Mouse (Mus musculus): ENCODE measurements around the gene Olfr1395. TPM values are rescaled to one million over a fixed set of nuclear protein-coding genes. Genes with fewer than 3 reads are reported as not detected.

Gene Olfr1395
- not detected in 2 replicates for polyA plus RNA-seq (2015; fragmentation: Nextera tagmentation; extraction: Ambion mirVana)

- WGBS = 85% methylated on average over 6 of the region's 6 CpGs
- Histone ChIP-seq H3K27ac (replicated peaks) (no peak within 1 kb of the TSS), H3K4me3 (ENCODE audit: low read depth, low read length) (no peak within 1 kb of the TSS), H3K9me3 (ENCODE audit: control insufficient read depth, low read length) (no peaks in the 10 kb centered on the region), H3K9ac (ENCODE audit: low read length) (no peak within 1 kb of the TSS), H3K36me3 (ENCODE audit: control insufficient read depth, insufficient read depth, low read length) (no peaks in the 10 kb centered on the region), H3K4me1 (replicated peaks; ENCODE audit: control insufficient read depth, insufficient read depth) (no peaks in the 10 kb centered on the region), H3K27me3 (ENCODE audit: control insufficient read depth, insufficient read depth, low read length) (no peaks in the 10 kb centered on the region), H3K4me2 (replicated peaks; ENCODE audit: low read depth) (no peak within 1 kb of the TSS)
- DNase-seq (ENCODE audit: low spot score) = no peak
- TF ChIP-seq EP300 (optimal IDR thresholded peaks at IDR 0.05) = no peak
- no peak for TF ChIP-seq CTCF (IDR thresholded peaks at IDR 0.05; ENCODE audit: low read depth)
- no peak for ATAC-seq (ENCODE audit: low FRiP score, low TSS enrichment)
Observed at GRCm38 (mm10) chr11:49141974-49142373, at the start of gene Olfr1395. Olfr1395 (plus strand) TSS chr11:49142274.

- ATAC-seq (ENCODE audit: low FRiP score, low TSS enrichment) (no peak), DNase-seq (ENCODE audit: low spot score) (no peak)
- no peaks in the 10 kb centered on the region for H3K9me3 ChIP-seq (ENCODE audit: control insufficient read depth, low read length)
- H3K4me1 ChIP-seq (replicated peaks; ENCODE audit: control insufficient read depth, insufficient read depth) = peaks cover 4% of the 10 kb centered on the region; the same call in 1 of the 2 replicates
- H3K4me3 ChIP-seq (ENCODE audit: low read depth, low read length) = no peak overlapping the region
- no peak overlapping the region for H3K4me2 ChIP-seq (replicated peaks; ENCODE audit: low read depth)
- H3K27ac ChIP-seq (replicated peaks) = no peak overlapping the region
- no peaks in the 10 kb centered on the region for H3K36me3 ChIP-seq (ENCODE audit: control insufficient read depth, insufficient read depth, low read length)
- WGBS = 78% methylated on average over 2 of the region's 2 CpGs
- no peaks in the 10 kb centered on the region for H3K27me3 ChIP-seq (ENCODE audit: control insufficient read depth, insufficient read depth, low read length)
- TF ChIP-seq EP300 (optimal IDR thresholded peaks at IDR 0.05) (no peak), CTCF (IDR thresholded peaks at IDR 0.05; ENCODE audit: low read depth) (no peak)
- no peak overlapping the region for H3K9ac ChIP-seq (ENCODE audit: low read length)
Observed at GRCm38 (mm10) chr11:49092786-49093185, 49.3 kb upstream of the Olfr1395 start.

- no peak for ATAC-seq (ENCODE audit: low FRiP score, low TSS enrichment)
- no peak for DNase-seq (ENCODE audit: low spot score)
- Histone ChIP-seq H3K4me2 (replicated peaks; ENCODE audit: low read depth) (no peak overlapping the region), H3K9ac (ENCODE audit: low read length) (no peak overlapping the region), H3K4me3 (ENCODE audit: low read depth, low read length) (no peak overlapping the region), H3K36me3 (ENCODE audit: control insufficient read depth, insufficient read depth, low read length) (no peaks in the 10 kb centered on the region), H3K9me3 (ENCODE audit: control insufficient read depth, low read length) (no peaks in the 10 kb centered on the region), H3K27me3 (ENCODE audit: control insufficient read depth, insufficient read depth, low read length) (no peaks in the 10 kb centered on the region), H3K4me1 (replicated peaks; ENCODE audit: control insufficient read depth, insufficient read depth) (no peaks in the 10 kb centered on the region), H3K27ac (replicated peaks) (no peak overlapping the region)
- TF ChIP-seq CTCF (IDR thresholded peaks at IDR 0.05; ENCODE audit: low read depth) (no peak), EP300 (optimal IDR thresholded peaks at IDR 0.05) (no peak)
- 76% methylated on average over 6 of the region's 6 CpGs for WGBS
Observed at GRCm38 (mm10) chr11:49093861-49094660, 48.0 kb upstream of the Olfr1395 start.

- no peaks in the 10 kb centered on the region for H3K9me3 ChIP-seq (ENCODE audit: control insufficient read depth, low read length)
- no peaks in the 10 kb centered on the region for H3K27me3 ChIP-seq (ENCODE audit: control insufficient read depth, insufficient read depth, low read length)
- no peak for TF ChIP-seq EP300 (optimal IDR thresholded peaks at IDR 0.05)
- TF ChIP-seq CTCF (IDR thresholded peaks at IDR 0.05; ENCODE audit: low read depth) = no peak
- WGBS = 88% methylated on average over 4 of the region's 4 CpGs
- H3K27ac ChIP-seq (replicated peaks) = no peak overlapping the region
- no peak overlapping the region for H3K4me2 ChIP-seq (replicated peaks; ENCODE audit: low read depth)
- no peak overlapping the region for H3K9ac ChIP-seq (ENCODE audit: low read length)
- DNase-seq (ENCODE audit: low spot score) = no peak
- ATAC-seq (ENCODE audit: low FRiP score, low TSS enrichment) = no peak
- no peaks in the 10 kb centered on the region for H3K36me3 ChIP-seq (ENCODE audit: control insufficient read depth, insufficient read depth, low read length)
- H3K4me1 ChIP-seq (replicated peaks; ENCODE audit: control insufficient read depth, insufficient read depth) = no peaks in the 10 kb centered on the region
- no peak overlapping the region for H3K4me3 ChIP-seq (ENCODE audit: low read depth, low read length)
Observed at GRCm38 (mm10) chr11:49095367-49095766, 46.7 kb upstream of the Olfr1395 start.

- H3K9ac ChIP-seq (ENCODE audit: low read length) = no peak overlapping the region
- H3K27ac ChIP-seq (replicated peaks) = no peak overlapping the region
- H3K36me3 ChIP-seq (ENCODE audit: control insufficient read depth, insufficient read depth, low read length) = no peaks in the 10 kb centered on the region
- WGBS = 78% methylated on average over 3 of the region's 3 CpGs
- H3K4me3 ChIP-seq (ENCODE audit: low read depth, low read length) = no peak overlapping the region
- TF ChIP-seq CTCF (IDR thresholded peaks at IDR 0.05; ENCODE audit: low read depth) (no peak), EP300 (optimal IDR thresholded peaks at IDR 0.05) (no peak)
- no peaks in the 10 kb centered on the region for H3K9me3 ChIP-seq (ENCODE audit: control insufficient read depth, low read length)
- peak; percentile 41 for DNase-seq (ENCODE audit: low spot score)
- H3K4me2 ChIP-seq (replicated peaks; ENCODE audit: low read depth) = no peak overlapping the region
- H3K27me3 ChIP-seq (ENCODE audit: control insufficient read depth, insufficient read depth, low read length) = no peaks in the 10 kb centered on the region
- H3K4me1 ChIP-seq (replicated peaks; ENCODE audit: control insufficient read depth, insufficient read depth) = no peaks in the 10 kb centered on the region
- no peak for ATAC-seq (ENCODE audit: low FRiP score, low TSS enrichment)
Observed at GRCm38 (mm10) chr11:49100409-49100808, 41.7 kb upstream of the Olfr1395 start.

GRCm38 (mm10) chr11:49101500-49101899 lies 40.6 kb upstream of the Olfr1395 start:
- 35% methylated on average over 5 of the region's 5 CpGs for WGBS
- no peak overlapping the region for H3K9ac ChIP-seq (ENCODE audit: low read length)
- DNase-seq (ENCODE audit: low spot score) = no peak

More at GRCm38 (mm10) chr11:49101500-49101899, 40.6 kb upstream of the Olfr1395 start:
- no peak for ATAC-seq (ENCODE audit: low FRiP score, low TSS enrichment)
- H3K4me3 ChIP-seq (ENCODE audit: low read depth, low read length) = no peak overlapping the region
- no peaks in the 10 kb centered on the region for H3K27me3 ChIP-seq (ENCODE audit: control insufficient read depth, insufficient read depth, low read length)
- no peak overlapping the region for H3K27ac ChIP-seq (replicated peaks)
- TF ChIP-seq EP300 (optimal IDR thresholded peaks at IDR 0.05) (no peak), CTCF (IDR thresholded peaks at IDR 0.05; ENCODE audit: low read depth) (no peak)
- no peaks in the 10 kb centered on the region for H3K4me1 ChIP-seq (replicated peaks; ENCODE audit: control insufficient read depth, insufficient read depth)
- H3K9me3 ChIP-seq (ENCODE audit: control insufficient read depth, low read length) = no peaks in the 10 kb centered on the region
- H3K36me3 ChIP-seq (ENCODE audit: control insufficient read depth, insufficient read depth, low read length) = no peaks in the 10 kb centered on the region
- H3K4me2 ChIP-seq (replicated peaks; ENCODE audit: low read depth) = no peak overlapping the region

All from stomach, postnatal 0 days (tissue).